Mouse (Mus musculus): ENCODE data around the gene Phf10.
"Not testable (repeated sequence)": the region's sequence is repeated elsewhere in the genome, so short reads cannot be mapped to it uniquely, and the experiment has no call there.

Phf10 gene

GRCm38 (mm10) chr17:14960951-14961556 lies at the start of gene Phf10:
Gene Phf10, minus strand, starts transcription at chr17:14961273.
- peak; percentile 12 for DNase-seq (ENCODE audit: low read depth, low spot score)

- not testable (repeated sequence) for DNase-seq (ENCODE audit: low read depth, low spot score)
Observed at GRCm38 (mm10) chr17:15009706-15010413, 48.8 kb upstream of the Phf10 start, which contains the start of gene Gm3435. Gene Gm3435, plus strand, starts transcription at chr17:15010176.

- not testable (repeated sequence) for DNase-seq (ENCODE audit: low read depth, low spot score)
Observed at GRCm38 (mm10) chr17:15009088-15009487, 48.0 kb upstream of the Phf10 start.

- DNase-seq (ENCODE audit: low read depth, low spot score) = not testable (repeated sequence)
Observed at GRCm38 (mm10) chr17:15000047-15000446, 39.0 kb upstream of the Phf10 start.

- DNase-seq (ENCODE audit: low read depth, low spot score) = not testable (repeated sequence)
Observed at GRCm38 (mm10) chr17:14994140-14994539, 33.1 kb upstream of the Phf10 start.

GRCm38 (mm10) chr17:14993139-14993832 lies 32.2 kb upstream of the Phf10 start:
- DNase-seq (ENCODE audit: low read depth, low spot score) = not testable (repeated sequence)

GRCm38 (mm10) chr17:14992522-14993138 lies 31.6 kb upstream of the Phf10 start:
- DNase-seq (ENCODE audit: low read depth, low spot score) = not testable (repeated sequence)

- not testable (repeated sequence) for DNase-seq (ENCODE audit: low read depth, low spot score)
Observed at GRCm38 (mm10) chr17:14990116-14990702, 29.1 kb upstream of the Phf10 start.

- not testable (repeated sequence) for DNase-seq (ENCODE audit: low read depth, low spot score)
Observed at GRCm38 (mm10) chr17:14978362-14979038, 17.4 kb upstream of the Phf10 start, which contains the start of the genes 9030025P20Rik and Gm3417. Gene 9030025P20Rik, plus strand, starts transcription at chr17:14978468. Gene Gm3417, minus strand, starts transcription at chr17:14978790.

GRCm38 (mm10) chr17:14977718-14978361 lies 16.8 kb upstream of the Phf10 start:
- DNase-seq (ENCODE audit: low read depth, low spot score) = not testable (repeated sequence)

GRCm38 (mm10) chr17:14968373-14968913 lies 7.4 kb upstream of the Phf10 start:
- DNase-seq (ENCODE audit: low read depth, low spot score) = not testable (repeated sequence)

GRCm38 (mm10) chr17:14961557-14962154 lies 583 bp upstream of the Phf10 start:
- not testable (repeated sequence) for DNase-seq (ENCODE audit: low read depth, low spot score)

- no peak for DNase-seq (ENCODE audit: low read depth, low spot score)
Observed at GRCm38 (mm10) chr17:14960520-14960919, 553 bp downstream of the Phf10 start.

- peak; percentile 43 for DNase-seq (ENCODE audit: low read depth, low spot score)
Observed at GRCm38 (mm10) chr17:14959979-14960378, 1.1 kb downstream of the Phf10 start.

- DNase-seq (ENCODE audit: low read depth, low spot score) = no peak
Observed at GRCm38 (mm10) chr17:14958686-14959327, 2.3 kb downstream of the Phf10 start.

GRCm38 (mm10) chr17:14953452-14953851 lies 7.6 kb downstream of the Phf10 start:
- DNase-seq (ENCODE audit: low read depth, low spot score) = no peak

- DNase-seq (ENCODE audit: low read depth, low spot score) = peak; percentile 40
Observed at GRCm38 (mm10) chr17:14949161-14949827, 11.8 kb downstream of the Phf10 start.

GRCm38 (mm10) chr17:14944551-14944950 lies 16.5 kb downstream of the Phf10 start:
- no peak for DNase-seq (ENCODE audit: low read depth, low spot score)

GRCm38 (mm10) chr17:14943729-14944059 lies 17.4 kb downstream of the Phf10 start:
- no peak for DNase-seq (ENCODE audit: low read depth, low spot score)

Data from brain, adult 2 months (tissue).